Mouse (Mus musculus): ENCODE data around the gene Scml4. TPM values are rescaled to one million over a fixed set of nuclear protein-coding genes. Genes with fewer than 3 reads are reported as not detected.

Gene Scml4
- total RNA-seq, 1 experiment, result 0.22 TPM

- Histone ChIP-seq H3K4me3 (ENCODE audit: insufficient read depth in 1 of 2, low read depth in 1 of 2, low read length in 2 of 2, poor library complexity in 1 of 2, severe bottlenecking in 1 of 2) (no peak overlapping the region), H3K27ac (ENCODE audit: insufficient read depth, low read depth, low read length, poor library complexity, severe bottlenecking) (no peak overlapping the region), H3K4me1 (ENCODE audit: control insufficient read depth in 2 of 2, insufficient read depth in 2 of 2, low read length in 2 of 2, poor library complexity in 1 of 2) (peaks cover 2 to 15% of the 10 kb centered on the region in 2 experiments; a peak in 2 of 4 replicates), H3K9me3 (ENCODE audit: control insufficient read depth, insufficient read depth, low read depth, low read length) (no peaks in the 10 kb centered on the region), H3K9ac (ENCODE audit: insufficient read depth, low read depth, low read length, poor library complexity, severe bottlenecking) (no peak overlapping the region), H3K36me3 (ENCODE audit: control insufficient read depth, insufficient read depth, low read length, poor library complexity, severe bottlenecking) (no peaks in the 10 kb centered on the region)
- no peak for DNase-seq (ENCODE audit: low read depth, low spot score)
- TF ChIP-seq ZC3H11A (IDR thresholded peaks at IDR 0.05; ENCODE audit: borderline replicate concordance, low read depth, low read length) (no peak), HCFC1 (IDR thresholded peaks at IDR 0.05; ENCODE audit: borderline replicate concordance, insufficient read depth, low read length) (no peak), ZNF384 (IDR thresholded peaks at IDR 0.05; ENCODE audit: low read depth, low read length) (no peak), CHD2 (IDR thresholded peaks at IDR 0.05; ENCODE audit: low read depth, low read length) (no peak), MAFK (IDR thresholded peaks at IDR 0.05; ENCODE audit: insufficient read depth, low read depth, low read length) (no peak)
- in situ Hi-C loops (cut with MboI; ENCODE audit: low sequenced_read_pairs in 2 of 2, unreplicated experiment in 2 of 2), result no loop called here
Measured at GRCm38 (mm10) chr10:43001433-43001832, 141.3 kb downstream of the Scml4 start.

- TF ChIP-seq MAFK (IDR thresholded peaks at IDR 0.05; ENCODE audit: insufficient read depth, low read depth, low read length), result no peak
- TF ChIP-seq HCFC1 (IDR thresholded peaks at IDR 0.05; ENCODE audit: borderline replicate concordance, insufficient read depth, low read length), result no peak
- TF ChIP-seq ZC3H11A (IDR thresholded peaks at IDR 0.05; ENCODE audit: borderline replicate concordance, low read depth, low read length), result no peak
- TF ChIP-seq ZNF384 (IDR thresholded peaks at IDR 0.05; ENCODE audit: low read depth, low read length), result no peak
- TF ChIP-seq CHD2 (IDR thresholded peaks at IDR 0.05; ENCODE audit: low read depth, low read length), result no peak
- Histone ChIP-seq H3K4me1 (ENCODE audit: control insufficient read depth in 2 of 2, insufficient read depth in 2 of 2, low read length in 2 of 2, poor library complexity in 1 of 2) (peaks cover 2 to 15% of the 10 kb centered on the region in 2 experiments; a peak in 2 of 4 replicates), H3K9me3 (ENCODE audit: control insufficient read depth, insufficient read depth, low read depth, low read length) (no peaks in the 10 kb centered on the region), H3K27ac (ENCODE audit: insufficient read depth, low read depth, low read length, poor library complexity, severe bottlenecking) (no peak overlapping the region), H3K9ac (ENCODE audit: insufficient read depth, low read depth, low read length, poor library complexity, severe bottlenecking) (no peak overlapping the region), H3K36me3 (ENCODE audit: control insufficient read depth, insufficient read depth, low read length, poor library complexity, severe bottlenecking) (no peaks in the 10 kb centered on the region), H3K4me3 (ENCODE audit: insufficient read depth in 1 of 2, low read depth in 1 of 2, low read length in 2 of 2, poor library complexity in 1 of 2, severe bottlenecking in 1 of 2) (peak overlapping the region in 1 of 2 experiments; percentile 19; a peak in 2 of 4 replicates)
- no peak for DNase-seq (ENCODE audit: low read depth, low spot score)
- in situ Hi-C loops (cut with MboI; ENCODE audit: low sequenced_read_pairs in 2 of 2, unreplicated experiment in 2 of 2), result no loop called here
Measured at GRCm38 (mm10) chr10:43002066-43002678, 142.0 kb downstream of the Scml4 start.

GRCm38 (mm10) chr10:43002721-43003465, 142.7 kb downstream of the Scml4 start:
- no peak overlapping the region for H3K9ac ChIP-seq (ENCODE audit: insufficient read depth, low read depth, low read length, poor library complexity, severe bottlenecking)
- DNase-seq (ENCODE audit: low read depth, low spot score), result no peak
- H3K9me3 ChIP-seq (ENCODE audit: control insufficient read depth, insufficient read depth, low read depth, low read length), result no peaks in the 10 kb centered on the region
- H3K4me3 ChIP-seq (ENCODE audit: insufficient read depth in 1 of 2, low read depth in 1 of 2, low read length in 2 of 2, poor library complexity in 1 of 2, severe bottlenecking in 1 of 2), result peak overlapping the region; percentile 19 to 43; a peak in 2 of 4 replicates
- TF ChIP-seq ZNF384 (IDR thresholded peaks at IDR 0.05; ENCODE audit: low read depth, low read length) (no peak), MAFK (IDR thresholded peaks at IDR 0.05; ENCODE audit: insufficient read depth, low read depth, low read length) (no peak), CHD2 (IDR thresholded peaks at IDR 0.05; ENCODE audit: low read depth, low read length) (no peak), HCFC1 (IDR thresholded peaks at IDR 0.05; ENCODE audit: borderline replicate concordance, insufficient read depth, low read length) (no peak), ZC3H11A (IDR thresholded peaks at IDR 0.05; ENCODE audit: borderline replicate concordance, low read depth, low read length) (no peak)
- in situ Hi-C loops (cut with MboI; ENCODE audit: low sequenced_read_pairs in 2 of 2, unreplicated experiment in 2 of 2), result no loop called here
- H3K4me1 ChIP-seq (ENCODE audit: control insufficient read depth in 2 of 2, insufficient read depth in 2 of 2, low read length in 2 of 2, poor library complexity in 1 of 2), result peaks cover 2 to 15% of the 10 kb centered on the region in 2 experiments; a peak in 2 of 4 replicates
- peak overlapping the region; percentile 35; the same call in 1 of the 2 replicates for H3K27ac ChIP-seq (ENCODE audit: insufficient read depth, low read depth, low read length, poor library complexity, severe bottlenecking)
- no peaks in the 10 kb centered on the region for H3K36me3 ChIP-seq (ENCODE audit: control insufficient read depth, insufficient read depth, low read length, poor library complexity, severe bottlenecking)

- no peak overlapping the region for H3K9ac ChIP-seq (ENCODE audit: insufficient read depth, low read depth, low read length, poor library complexity, severe bottlenecking)
- no peak for TF ChIP-seq ZNF384 (IDR thresholded peaks at IDR 0.05; ENCODE audit: low read depth, low read length)
- no peak for TF ChIP-seq MAFK (IDR thresholded peaks at IDR 0.05; ENCODE audit: insufficient read depth, low read depth, low read length)
- TF ChIP-seq HCFC1 (IDR thresholded peaks at IDR 0.05; ENCODE audit: borderline replicate concordance, insufficient read depth, low read length), result no peak
- no peak for TF ChIP-seq CHD2 (IDR thresholded peaks at IDR 0.05; ENCODE audit: low read depth, low read length)
- no peak for TF ChIP-seq ZC3H11A (IDR thresholded peaks at IDR 0.05; ENCODE audit: borderline replicate concordance, low read depth, low read length)
- H3K27ac ChIP-seq (ENCODE audit: insufficient read depth, low read depth, low read length, poor library complexity, severe bottlenecking), result no peak overlapping the region
- DNase-seq (ENCODE audit: low read depth, low spot score), result no peak
- H3K4me1 ChIP-seq (ENCODE audit: control insufficient read depth in 2 of 2, insufficient read depth in 2 of 2, low read length in 2 of 2, poor library complexity in 1 of 2), result peaks cover 2 to 15% of the 10 kb centered on the region in 2 experiments; a peak in 2 of 4 replicates
- H3K9me3 ChIP-seq (ENCODE audit: control insufficient read depth, insufficient read depth, low read depth, low read length), result no peaks in the 10 kb centered on the region
- H3K36me3 ChIP-seq (ENCODE audit: control insufficient read depth, insufficient read depth, low read length, poor library complexity, severe bottlenecking), result no peaks in the 10 kb centered on the region
- in situ Hi-C loops (cut with MboI; ENCODE audit: low sequenced_read_pairs in 2 of 2, unreplicated experiment in 2 of 2), result no loop called here
- no peak overlapping the region for H3K4me3 ChIP-seq (ENCODE audit: insufficient read depth in 1 of 2, low read depth in 1 of 2, low read length in 2 of 2, poor library complexity in 1 of 2, severe bottlenecking in 1 of 2)
Measured at GRCm38 (mm10) chr10:43003466-43003757, 143.2 kb downstream of the Scml4 start.
